Mouse (Mus musculus) G1E (cell line): ENCODE results near the gene Tnp2.

Experiments used
- CTCF ChIP-seq: IDR thresholded peaks from 2 replicates; pipeline ENCODE4 v1.5.1; 2012; ENCODE audit warnings: low read depth, low read length, inconsistent platforms, mixed read lengths
- GATA1 ChIP-seq: IDR thresholded peaks from 2 replicates; pipeline ENCODE4 v1.6.1; 2012; ENCODE audit warnings: borderline replicate concordance, low read length, inconsistent platforms, mixed read lengths
- GATA2 ChIP-seq: IDR thresholded peaks from 2 replicates; pipeline ENCODE4 v1.6.1; 2012; ENCODE audit warnings: low read depth, low read length, inconsistent platforms, borderline replicate concordance

DNA sequence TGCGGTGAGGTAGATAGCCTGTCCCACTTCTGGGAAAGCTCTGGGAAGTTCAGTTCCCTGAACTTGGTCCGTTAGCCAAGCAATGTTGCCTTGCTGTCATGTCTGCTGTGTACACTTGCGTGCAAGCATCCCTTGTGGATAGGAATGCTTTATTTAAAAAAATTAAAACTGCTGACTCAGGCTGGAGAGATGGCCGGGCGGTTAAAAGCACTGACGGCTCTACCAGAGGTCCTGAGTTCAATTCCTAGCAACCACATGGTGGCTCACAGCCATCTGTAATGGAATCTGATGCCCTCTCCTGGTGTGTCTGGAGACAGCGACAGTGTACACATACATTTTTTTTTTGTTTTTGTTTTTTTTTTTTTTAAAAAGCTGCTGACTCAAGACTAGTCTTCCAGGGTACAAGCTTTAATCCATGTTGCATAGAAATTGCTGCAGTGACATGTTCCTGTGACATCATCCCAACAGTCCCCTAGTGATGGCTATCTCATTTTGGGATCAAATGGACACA, 857 bp downstream of the Tnp2 start:
- no peak for TF ChIP-seq CTCF
- no peak for TF ChIP-seq GATA1
- TF ChIP-seq GATA2: no peak
